Comparison of ENCODE assay signal across 20 mouse cellular contexts in genomic region chr8:85593324-85593723, GRCm38 (mm10).
"Had no signal": no experiment of that assay in that cellular context is flagged by ENCODE, and none has a peak within 500 bp of the region (broad histone marks: within the 10 kb centered on the region; RNA-seq: fewer than 3 reads in every experiment).

No protein-coding gene starts in this region.

- H3K4me3 ChIP-seq: limb, embryonic 10.5 days; limb, embryonic 13.5 days; liver, embryonic 12.5 days; liver, embryonic 15.5 days; megakaryocyte, embryonic 14.5 days; midbrain, embryonic 10.5 days; midbrain, embryonic 13.5 days; myocyte; neural tube, embryonic 13.5 days; stomach, embryonic 15.5 days had no signal

- H3K4me1 ChIP-seq: liver, embryonic 12.5 days; liver, embryonic 15.5 days; megakaryocyte, embryonic 14.5 days; neural tube, embryonic 13.5 days; stomach, embryonic 15.5 days had no signal

- H3K27me3 ChIP-seq: limb, embryonic 13.5 days; liver, embryonic 12.5 days; liver, embryonic 15.5 days; midbrain, embryonic 13.5 days; neural tube, embryonic 13.5 days; stomach, embryonic 15.5 days had no signal

- H3K36me3 ChIP-seq: limb, embryonic 10.5 days; limb, embryonic 13.5 days; liver, embryonic 12.5 days; liver, embryonic 15.5 days; midbrain, embryonic 10.5 days; midbrain, embryonic 13.5 days; neural tube, embryonic 13.5 days; stomach, embryonic 15.5 days had no signal

- H3K9ac ChIP-seq: limb, embryonic 13.5 days; liver, embryonic 12.5 days; liver, embryonic 15.5 days; midbrain, embryonic 13.5 days; neural tube, embryonic 13.5 days; stomach, embryonic 15.5 days had no signal

- H3K9me3 ChIP-seq: limb, embryonic 10.5 days; limb, embryonic 13.5 days; liver, embryonic 12.5 days; liver, embryonic 15.5 days; midbrain, embryonic 10.5 days; midbrain, embryonic 13.5 days; neural tube, embryonic 13.5 days; stomach, embryonic 15.5 days had no signal

- H3K4me2 ChIP-seq: limb, embryonic 13.5 days; liver, embryonic 12.5 days; liver, embryonic 15.5 days; midbrain, embryonic 13.5 days; neural tube, embryonic 13.5 days; stomach, embryonic 15.5 days had no signal

- H3K27ac ChIP-seq: limb, embryonic 10.5 days; limb, embryonic 13.5 days; liver, embryonic 12.5 days; liver, embryonic 15.5 days; midbrain, embryonic 10.5 days; midbrain, embryonic 13.5 days; neural tube, embryonic 13.5 days; stomach, embryonic 15.5 days had no signal

- DNase-seq: kidney, adult 18-20 months; kidney, postnatal 14 days; kidney, postnatal 4 days; liver; retina, postnatal 1 day; right cerebral cortex, postnatal 25 days; spleen, adult 18-20 months; thymus, adult 18-20 months; thymus, postnatal 36 days had no signal

- ATAC-seq: liver, embryonic 12.5 days; midbrain, embryonic 13.5 days; midbrain, embryonic 16.5 days had no signal
